Mouse (Mus musculus) megakaryocyte, embryonic 14.5 days (primary cell): ENCODE measurements around the gene Ctsd.

ENCODE experiments used
- FLI1 ChIP-seq: IDR thresholded peaks from 2 replicates; pipeline ENCODE4 v1.6.1; 2012; ENCODE audit warnings: low read length, inconsistent platforms, mixed read lengths
- GATA1 ChIP-seq: IDR thresholded peaks from 3 replicates; pipeline ENCODE4 v1.6.1; 2012; ENCODE audit warnings: mixed read lengths, low read length, inconsistent platforms, borderline replicate concordance

GRCm38 (mm10) chr7:142387419-142388148, at the start of gene Ctsd:
- TF ChIP-seq GATA1 (no peak), FLI1 (no peak)
